Mouse (Mus musculus) hindlimb bud, embryonic 11.5 days (tissue): Measurements from ENCODE around the gene Olfr766-ps1.
"Not testable (repeated sequence)": the region's sequence is repeated elsewhere in the genome, so short reads cannot be mapped to it uniquely, and the experiment has no call there.

ENCODE experiments used
- DNase-seq: peaks from one replicate; pipeline ENCODE4 v3.0.0-alpha.2; 2012; ENCODE audit warnings: low read depth, low spot score; ENCODE audit errors: extremely low spot score

Gene Olfr766-ps1

GRCm38 (mm10) chr10:129068877-129069276 lies at the start of gene Olfr766-ps1:
TSS of gene Olfr766-ps1 (minus strand) at chr10:129068977.
- no peak for DNase-seq

- DNase-seq = no peak
Observed at GRCm38 (mm10) chr10:129117761-129118160, 49.0 kb upstream of the Olfr766-ps1 start, which contains the start of gene Olfr769. TSS of gene Olfr769 (minus strand) at chr10:129117861.

- DNase-seq = no peak
Observed at GRCm38 (mm10) chr10:129115146-129115545, 46.4 kb upstream of the Olfr766-ps1 start.

- no peak for DNase-seq
Observed at GRCm38 (mm10) chr10:129101231-129101630, 32.5 kb upstream of the Olfr766-ps1 start.

DNA sequence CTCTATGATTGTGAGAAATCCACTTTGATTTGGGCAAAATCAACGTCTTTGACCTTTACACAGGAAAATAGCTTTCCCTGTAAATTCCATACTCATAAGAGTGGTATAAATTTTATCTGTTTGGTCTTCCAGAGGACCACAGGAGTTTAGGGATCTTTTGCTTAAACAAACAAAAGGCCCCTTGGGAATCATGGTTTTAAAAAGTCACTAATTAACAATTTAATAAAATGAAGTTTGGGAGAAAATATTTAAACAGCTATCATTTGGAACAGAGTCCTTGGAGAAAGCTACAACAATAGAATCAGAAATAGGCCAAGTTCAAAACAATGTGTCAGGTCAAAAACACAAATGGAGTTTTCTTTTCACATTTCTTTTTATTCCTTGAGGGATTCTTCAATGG lies 30.5 kb upstream of the Olfr766-ps1 start, which contains the start of gene Olfr768:
Gene Olfr768, minus strand, starts transcription at position 101 of the 400 bp plus-strand sequence.
- no peak for DNase-seq

- DNase-seq = not testable (repeated sequence)
Observed at GRCm38 (mm10) chr10:129082810-129083209, 14.0 kb upstream of the Olfr766-ps1 start, which contains the start of gene Olfr767. TSS of gene Olfr767 (minus strand) at chr10:129082910.

DNA sequence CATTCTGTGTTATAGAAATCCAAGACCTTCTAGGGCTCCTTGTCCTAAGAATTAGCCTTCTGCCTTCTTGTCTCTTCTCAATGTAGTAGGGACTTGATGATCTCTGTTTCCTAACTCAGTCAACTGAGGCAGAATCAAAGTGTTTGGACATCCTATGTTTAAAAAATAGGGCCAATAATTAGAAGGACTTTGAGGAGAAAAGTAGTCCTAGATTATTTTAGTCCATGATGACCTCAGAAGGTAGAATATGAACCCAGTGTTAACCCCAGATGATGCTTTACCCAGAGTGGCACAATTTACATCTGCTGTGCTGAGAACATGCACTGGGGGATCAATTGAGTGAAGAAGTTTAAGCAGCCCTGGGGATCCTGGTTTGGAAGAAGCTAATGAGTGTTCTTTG lies 18.9 kb downstream of the Olfr766-ps1 start, which contains the start of gene Olfr765:
Gene Olfr765, minus strand, starts transcription at position 101 of the 400 bp plus-strand sequence.
- not testable (repeated sequence) for DNase-seq

- no peak for DNase-seq
Observed at GRCm38 (mm10) chr10:129039796-129040195, 29.0 kb downstream of the Olfr766-ps1 start, which contains the start of gene Olfr764-ps1. TSS of gene Olfr764-ps1 (minus strand) at chr10:129039896.

- no peak for DNase-seq
Observed at GRCm38 (mm10) chr10:129028343-129028742, 40.4 kb downstream of the Olfr766-ps1 start.

- DNase-seq = peak; percentile 20
Observed at GRCm38 (mm10) chr10:129026018-129026662, 42.6 kb downstream of the Olfr766-ps1 start.

DNA sequence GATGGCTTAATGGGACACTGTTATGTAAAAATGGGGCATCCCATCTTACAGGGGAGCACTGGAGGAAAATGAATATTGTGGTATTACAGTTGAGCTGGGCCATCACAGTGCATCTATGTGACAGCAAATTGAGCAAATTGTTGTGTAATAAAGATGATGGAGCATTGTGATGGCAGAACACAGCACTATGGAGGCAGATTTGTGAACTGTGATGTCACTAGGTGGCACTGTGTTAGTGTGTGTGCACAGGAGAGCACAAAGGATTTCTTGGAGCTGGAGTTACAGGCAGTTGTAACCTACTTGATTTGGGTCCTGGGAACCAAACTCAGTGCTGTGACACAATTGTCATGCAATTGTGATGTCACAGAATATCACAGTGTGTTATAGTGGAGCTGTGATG lies 45.5 kb downstream of the Olfr766-ps1 start:
- DNase-seq = no peak

GRCm38 (mm10) chr10:129014477-129014876 lies 54.3 kb downstream of the Olfr766-ps1 start:
- DNase-seq = no peak
